Mouse (Mus musculus) forebrain, embryonic 14.5 days (tissue): ENCODE data around the gene Braf. TPM values are rescaled to one million over a fixed set of nuclear protein-coding genes. Genes with fewer than 3 reads are reported as not detected.
A peak's percentile ranks its signal among the peaks of the same experiment; 100 is the strongest.

Experiments used
- ATAC-seq: fragments of 200-750 bp; cut with Nextera tagmentation; 2 replicates; pipeline ENCODE4 v1.8.0; 2017; ENCODE audit warnings: mild to moderate bottlenecking, moderate library complexity
- DNase-seq: peaks from one replicate; pipeline ENCODE4 v3.0.0-alpha.2; 2015; ENCODE audit warnings: low spot score
- H3K27ac ChIP-seq: fragments of 300-500 bp; sonication (generic); 2 replicates; pipeline ENCODE4 v1.5.1; 2014; ENCODE audit warnings: low read depth, mild to moderate bottlenecking, control low read depth, low read length, moderate library complexity
- H3K27me3 ChIP-seq: fragments of 300-500 bp; sonication (generic); replicated peaks from 2 replicates; pipeline ENCODE4 v1.6.1; 2014; ENCODE audit warnings: low read length, control low read depth, mixed read lengths; ENCODE audit not compliant: control insufficient read depth, insufficient read depth
- H3K36me3 ChIP-seq: fragments of 300-500 bp; sonication (generic); 2 replicates; pipeline ENCODE4 v1.6.1; 2014; ENCODE audit warnings: low read length, control low read depth; ENCODE audit not compliant: control insufficient read depth, insufficient read depth
- H3K4me1 ChIP-seq: fragments of 300-500 bp; sonication (generic); 2 replicates; pipeline ENCODE4 v1.6.1; 2014; ENCODE audit warnings: antibody characterized with exemption, low read length, control low read depth; ENCODE audit not compliant: control insufficient read depth, insufficient read depth
- H3K4me2 ChIP-seq: fragments of 300-500 bp; sonication (generic); 2 replicates; pipeline ENCODE4 v1.6.1; 2014; ENCODE audit warnings: mild to moderate bottlenecking, control low read depth, low read length
- H3K4me3 ChIP-seq: fragments of 300-500 bp; sonication (generic); 2 replicates; pipeline ENCODE4 v1.5.1; 2014; ENCODE audit warnings: low read depth, low read length, control low read depth
- H3K9ac ChIP-seq: fragments of 300-500 bp; sonication (generic); 2 replicates; pipeline ENCODE4 v1.6.1; 2014; ENCODE audit warnings: mild to moderate bottlenecking, low read length, control low read depth, moderate library complexity
- H3K9me3 ChIP-seq: fragments of 300-500 bp; sonication (generic); replicated peaks from 2 replicates; pipeline ENCODE4 v1.6.1; 2016; ENCODE audit warnings: low read length, control low read depth, mixed read lengths; ENCODE audit not compliant: control insufficient read depth
- WGBS: fragments of 180-500 bp; shearing (Covaris S2); extraction: QIAGEN DNeasy Blood & Tissue Kit; methylation state at CpG from one replicate; pipeline ENCODE4 v1.1.7; 2014; 5-methylcytosine and 5-hydroxymethylcytosine counted together
- polyA plus RNA-seq: library from polyadenylated mRNA; unstranded; fragments of >200 nt; fragmentation: Nextera tagmentation; extraction: Ambion mirVana; gene quantifications from 2 replicates; pipeline ENCODE4 v1.2.1, GENCODE M21; 2014

Gene Braf
- polyA plus RNA-seq, 1 experiment from 2014 or later: 13.4 TPM

DNA sequence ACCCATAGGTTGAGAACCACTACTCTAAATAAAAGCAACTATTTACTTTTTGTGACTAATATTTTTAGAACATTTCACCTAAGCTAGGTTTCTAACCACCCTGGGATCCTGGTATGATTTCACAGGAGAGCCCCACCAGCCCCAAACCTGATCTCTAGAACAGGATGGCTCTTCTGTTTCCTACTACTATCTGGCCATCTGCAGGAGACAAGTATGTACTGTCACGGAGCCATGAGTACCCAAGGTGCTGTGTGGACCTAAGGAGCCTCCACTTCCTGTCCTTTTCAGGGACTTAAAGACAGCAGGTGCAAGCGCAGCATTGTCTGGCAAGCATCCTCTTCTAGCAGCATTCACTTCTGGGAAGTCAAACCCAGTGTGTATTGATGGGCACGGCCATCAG, 123.4 kb downstream of the Braf start:
- H3K27me3 ChIP-seq: no peaks in the 10 kb centered on the region
- no peak overlapping the region for H3K4me3 ChIP-seq
- no peaks in the 10 kb centered on the region for H3K4me1 ChIP-seq
- no peak overlapping the region for H3K27ac ChIP-seq
- ATAC-seq (no peak), DNase-seq (no peak)
- H3K36me3 ChIP-seq: peaks cover 48% of the 10 kb centered on the region
- H3K4me2 ChIP-seq: no peak overlapping the region
- H3K9ac ChIP-seq: no peak overlapping the region
- no peaks in the 10 kb centered on the region for H3K9me3 ChIP-seq
- WGBS: 94% methylated on average over 3 of the region's 3 CpGs

GRCm38 (mm10) chr6:39600851-39601250, 124.4 kb downstream of the Braf start:
- H3K27ac ChIP-seq: no peak overlapping the region
- H3K4me1 ChIP-seq: no peaks in the 10 kb centered on the region
- no peaks in the 10 kb centered on the region for H3K9me3 ChIP-seq
- no peak overlapping the region for H3K4me2 ChIP-seq
- 92% methylated on average over 3 of the region's 3 CpGs for WGBS
- H3K36me3 ChIP-seq: peaks cover 46% of the 10 kb centered on the region
- DNase-seq (no peak), ATAC-seq (no peak)
- no peak overlapping the region for H3K4me3 ChIP-seq
- H3K27me3 ChIP-seq: no peaks in the 10 kb centered on the region
- no peak overlapping the region for H3K9ac ChIP-seq

- H3K4me3 ChIP-seq: peak within 1 kb of the TSS; percentile 50
- peak within 1 kb of the TSS; percentile 86 for H3K9ac ChIP-seq
- H3K27me3 ChIP-seq: no peaks in the 10 kb centered on the region
- peak within 1 kb of the TSS; percentile 72 for H3K4me2 ChIP-seq
- peaks cover 12% of the 10 kb centered on the region for H3K36me3 ChIP-seq
- peaks cover 8% of the 10 kb centered on the region for H3K4me1 ChIP-seq
- ATAC-seq (peak; percentile 99), DNase-seq (peak; percentile 98)
- WGBS: under 1% methylated on average over 56 of the region's 56 CpGs
- no peaks in the 10 kb centered on the region for H3K9me3 ChIP-seq
- H3K27ac ChIP-seq: peak within 1 kb of the TSS; percentile 85
Observed at GRCm38 (mm10) chr6:39592401-39593214, 132.7 kb downstream of the Braf start, which contains the start of gene Ndufb2. Gene Ndufb2, plus strand, starts transcription at chr6:39592574.

GRCm38 (mm10) chr6:39591481-39591880, 133.8 kb downstream of the Braf start:
- no peak for DNase-seq
- Histone ChIP-seq H3K27ac (no peak overlapping the region), H3K9me3 (no peaks in the 10 kb centered on the region), H3K27me3 (no peaks in the 10 kb centered on the region), H3K4me3 (no peak overlapping the region), H3K4me1 (peaks cover 8% of the 10 kb centered on the region), H3K4me2 (no peak overlapping the region; the same call in 1 of the 2 replicates), H3K36me3 (peaks cover 15% of the 10 kb centered on the region), H3K9ac (no peak overlapping the region)
- ATAC-seq: no peak
- 93% methylated on average over 4 of the region's 4 CpGs for WGBS

DNA sequence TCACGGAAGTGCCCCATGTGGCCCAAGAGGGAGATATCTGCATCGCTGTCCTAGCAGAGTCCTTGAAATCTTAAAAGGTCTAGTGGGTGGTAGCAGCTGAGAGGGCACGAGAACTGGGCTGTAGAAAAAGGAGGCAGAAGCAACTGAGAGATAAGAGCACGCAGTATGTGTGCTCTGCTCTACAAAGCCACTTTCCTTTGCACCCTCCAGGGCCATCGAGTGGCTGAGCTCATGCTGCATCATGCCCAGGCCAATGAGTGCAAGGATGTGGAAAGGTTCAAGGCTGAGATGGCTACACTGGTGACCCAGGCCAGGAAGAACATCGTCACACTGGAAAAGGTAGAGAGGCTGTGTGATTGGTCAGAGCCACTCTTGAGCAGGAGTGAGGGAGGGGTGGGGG, 139.7 kb downstream of the Braf start, which contains the start of gene Gm42420:
Gene Gm42420 (plus strand): TSS at position 237 of the 400 bp plus-strand sequence.
- Histone ChIP-seq H3K4me1 (no peaks in the 10 kb centered on the region), H3K9ac (no peak within 1 kb of the TSS), H3K4me2 (no peak within 1 kb of the TSS), H3K27me3 (no peaks in the 10 kb centered on the region), H3K9me3 (no peaks in the 10 kb centered on the region), H3K4me3 (no peak within 1 kb of the TSS), H3K36me3 (peaks cover 63% of the 10 kb centered on the region), H3K27ac (no peak within 1 kb of the TSS)
- ATAC-seq: no peak
- DNase-seq: no peak
- 93% methylated on average over 6 of the region's 6 CpGs for WGBS

- Histone ChIP-seq H3K27ac (no peak overlapping the region), H3K4me1 (no peaks in the 10 kb centered on the region), H3K36me3 (peaks cover 76% of the 10 kb centered on the region), H3K27me3 (no peaks in the 10 kb centered on the region), H3K9me3 (no peaks in the 10 kb centered on the region), H3K4me3 (no peak overlapping the region), H3K9ac (no peak overlapping the region), H3K4me2 (no peak overlapping the region)
- 87% methylated on average over 7 of the region's 7 CpGs for WGBS
- DNase-seq: no peak
- ATAC-seq: no peak
Observed at GRCm38 (mm10) chr6:39581087-39581784, 144.0 kb downstream of the Braf start.

- no peak overlapping the region for H3K27ac ChIP-seq
- 95% methylated on average over 2 of the region's 2 CpGs for WGBS
- peaks cover 70% of the 10 kb centered on the region for H3K36me3 ChIP-seq
- no peaks in the 10 kb centered on the region for H3K27me3 ChIP-seq
- no peaks in the 10 kb centered on the region for H3K4me1 ChIP-seq
- no peak for ATAC-seq
- no peak overlapping the region for H3K9ac ChIP-seq
- H3K4me3 ChIP-seq: no peak overlapping the region
- H3K9me3 ChIP-seq: no peaks in the 10 kb centered on the region
- H3K4me2 ChIP-seq: no peak overlapping the region
- DNase-seq: no peak
Observed at GRCm38 (mm10) chr6:39580558-39580957, 144.7 kb downstream of the Braf start.

DNA sequence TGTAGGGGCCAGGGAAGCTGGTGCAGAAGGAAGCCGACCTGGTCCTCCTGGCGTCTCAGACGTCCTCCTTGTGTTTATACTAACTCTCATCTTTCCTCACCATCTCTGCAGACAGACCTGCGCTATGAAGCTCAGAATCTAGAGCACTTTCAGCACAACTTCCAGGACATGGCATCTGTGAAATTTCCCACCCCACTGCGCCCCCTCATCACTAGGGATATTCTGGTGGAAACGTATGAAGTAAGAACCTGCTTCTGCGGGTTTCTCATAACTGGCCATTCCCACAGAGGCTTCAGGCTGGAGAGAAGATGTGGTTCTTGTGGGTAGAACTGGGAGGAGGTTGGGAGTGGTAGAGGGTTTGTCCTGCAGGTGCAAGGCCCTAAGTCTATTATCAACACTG, 145.7 kb downstream of the Braf start:
- WGBS: 97% methylated on average over 7 of the region's 7 CpGs

GRCm38 (mm10) chr6:39574951-39575350, 150.3 kb downstream of the Braf start:
- DNase-seq (no peak), ATAC-seq (no peak)
- no peaks in the 10 kb centered on the region for H3K9me3 ChIP-seq
- 0 out of 2 replicates have a peak overlapping the region, but pooled peaks have one; percentile 93 for H3K27ac ChIP-seq
- H3K9ac ChIP-seq: peak overlapping the region; percentile 84
- peak overlapping the region; percentile 90 for H3K4me2 ChIP-seq
- H3K4me3 ChIP-seq: peak overlapping the region; percentile 75
- WGBS: 71% methylated on average over 7 of the region's 7 CpGs
- H3K27me3 ChIP-seq: no peaks in the 10 kb centered on the region
- H3K36me3 ChIP-seq: peaks cover 28% of the 10 kb centered on the region
- H3K4me1 ChIP-seq: peaks cover 8% of the 10 kb centered on the region

More for the DNA sequence above, 145.7 kb downstream of the Braf start:
- peaks cover 3% of the 10 kb centered on the region for H3K4me1 ChIP-seq
- no peak overlapping the region for H3K4me2 ChIP-seq
- H3K36me3 ChIP-seq: peaks cover 64% of the 10 kb centered on the region
- no peaks in the 10 kb centered on the region for H3K9me3 ChIP-seq
- H3K27ac ChIP-seq: no peak overlapping the region
- no peak overlapping the region for H3K9ac ChIP-seq
- H3K27me3 ChIP-seq: no peaks in the 10 kb centered on the region
- no peak for DNase-seq
- ATAC-seq: no peak
- no peak overlapping the region for H3K4me3 ChIP-seq
